Mouse (Mus musculus) midbrain, embryonic 10.5 days (tissue): ENCODE results near the gene Mcl1. TPM values are rescaled to one million over a fixed set of nuclear protein-coding genes. Genes with fewer than 3 reads are reported as not detected.
"Not testable (repeated sequence)": the region's sequence is repeated elsewhere in the genome, so short reads cannot be mapped to it uniquely, and the experiment has no call there.

Experiments
- DNase-seq: peaks from one replicate; pipeline ENCODE4 v3.0.0-alpha.2; 2017; ENCODE audit warnings: low spot score
- H3K27ac ChIP-seq: fragments of 300-500 bp; sonication (generic); replicated peaks from 2 replicates; pipeline ENCODE4 v1.5.1; 2016; ENCODE audit warnings: mild to moderate bottlenecking
- H3K27me3 ChIP-seq: fragments of 300-500 bp; sonication (generic); 2 replicates; pipeline ENCODE4 v1.6.1; 2016; ENCODE audit warnings: low read depth, mild to moderate bottlenecking; ENCODE audit not compliant: poor library complexity, severe bottlenecking
- H3K36me3 ChIP-seq: fragments of 300-500 bp; sonication (generic); 2 replicates; pipeline ENCODE4 v1.6.1; 2016; ENCODE audit warnings: mild to moderate bottlenecking, moderate library complexity
- H3K4me1 ChIP-seq: fragments of 300-500 bp; sonication (generic); 2 replicates; pipeline ENCODE4 v1.6.1; 2016
- H3K4me3 ChIP-seq: fragments of 300-500 bp; sonication (generic); 2 replicates; pipeline ENCODE4 v1.5.1; 2016; ENCODE audit warnings: mild to moderate bottlenecking, moderate library complexity
- H3K9me3 ChIP-seq: fragments of 300-500 bp; sonication (generic); replicated peaks from 2 replicates; pipeline ENCODE4 v1.6.1; 2016; ENCODE audit warnings: mild to moderate bottlenecking
- WGBS: fragments of 180-500 bp; shearing (Covaris S2); methylation state at CpG from one replicate; pipeline ENCODE4 v1.1.7; 2016; 5-methylcytosine and 5-hydroxymethylcytosine counted together
- polyA plus RNA-seq: library from polyadenylated mRNA; unstranded; fragments of >200 nt; fragmentation: Nextera tagmentation; extraction: Ambion mirVana; gene quantifications from 2 replicates; pipeline ENCODE4 v1.2.1, GENCODE M21; 2016

Gene Mcl1
- polyA plus RNA-seq, 1 experiment from 2014 or later, result 41.9 TPM

GRCm38 (mm10) chr3:95685701-95686100 is 27.1 kb downstream of the Mcl1 start:
- no peaks in the 10 kb centered on the region for H3K9me3 ChIP-seq
- peaks cover 27% of the 10 kb centered on the region for H3K27me3 ChIP-seq
- H3K4me3 ChIP-seq, result no peak overlapping the region
- no peaks in the 10 kb centered on the region for H3K36me3 ChIP-seq
- no peak overlapping the region for H3K27ac ChIP-seq
- WGBS, result 68% methylated on average over 2 of the region's 2 CpGs
- H3K4me1 ChIP-seq, result peaks cover 57% of the 10 kb centered on the region
- DNase-seq, result no peak

- H3K27ac ChIP-seq, result no peak overlapping the region
- WGBS, result 47% methylated on average over 10 of the region's 10 CpGs
- no peak for DNase-seq
- 0 out of 2 replicates have a peak, but pooled peaks cover 6% of the 10 kb centered on the region for H3K36me3 ChIP-seq
- H3K4me3 ChIP-seq, result peak overlapping the region; percentile 62
- no peaks in the 10 kb centered on the region for H3K9me3 ChIP-seq
- H3K4me1 ChIP-seq, result peaks cover 50% of the 10 kb centered on the region
- peaks cover 27% of the 10 kb centered on the region for H3K27me3 ChIP-seq
These were observed 28.0 kb downstream of the Mcl1 start for GRCm38 (mm10) chr3:95686492-95687167.

GRCm38 (mm10) chr3:95687168-95687523 is 28.6 kb downstream of the Mcl1 start:
- no peaks in the 10 kb centered on the region for H3K9me3 ChIP-seq
- peaks cover 50% of the 10 kb centered on the region for H3K4me1 ChIP-seq
- 12% methylated on average over 4 of the region's 4 CpGs for WGBS
- no peak for DNase-seq
- 0 out of 2 replicates have a peak, but pooled peaks cover 6% of the 10 kb centered on the region for H3K36me3 ChIP-seq
- peaks cover 27% of the 10 kb centered on the region for H3K27me3 ChIP-seq
- peak overlapping the region; percentile 62 for H3K4me3 ChIP-seq
- peak overlapping the region; percentile 74 for H3K27ac ChIP-seq

- Histone ChIP-seq H3K27me3 (peaks cover 27% of the 10 kb centered on the region), H3K4me1 (peaks cover 50% of the 10 kb centered on the region), H3K9me3 (no peaks in the 10 kb centered on the region), H3K27ac (peak within 1 kb of the TSS; percentile 74), H3K4me3 (peak within 1 kb of the TSS; percentile 62), H3K36me3 (0 out of 2 replicates have a peak, but pooled peaks cover 6% of the 10 kb centered on the region)
- 8% methylated on average over 48 of the region's 50 CpGs for WGBS
- peak; percentile 64 for DNase-seq
These were observed 29.2 kb downstream of the Mcl1 start, which contains the start of gene Adamtsl4 for GRCm38 (mm10) chr3:95687524-95688421. Adamtsl4 (minus strand) TSS chr3:95687917.

GRCm38 (mm10) chr3:95689171-95689915 is 30.8 kb downstream of the Mcl1 start:
- H3K9me3 ChIP-seq, result no peaks in the 10 kb centered on the region
- H3K4me1 ChIP-seq, result peaks cover 59% of the 10 kb centered on the region
- no peak overlapping the region for H3K4me3 ChIP-seq
- H3K27me3 ChIP-seq, result peaks cover 27% of the 10 kb centered on the region
- H3K36me3 ChIP-seq, result 0 out of 2 replicates have a peak, but pooled peaks cover 6% of the 10 kb centered on the region
- DNase-seq, result no peak
- H3K27ac ChIP-seq, result 0 out of 2 replicates have a peak overlapping the region, but pooled peaks have one; percentile 13
- WGBS, result 36% methylated on average over 11 of the region's 11 CpGs

- H3K9me3 ChIP-seq, result no peaks in the 10 kb centered on the region
- no peak for DNase-seq
- WGBS, result 51% methylated on average over 2 of the region's 2 CpGs
- H3K36me3 ChIP-seq, result 0 out of 2 replicates have a peak, but pooled peaks cover 6% of the 10 kb centered on the region
- 0 out of 2 replicates have a peak overlapping the region, but pooled peaks have one; percentile 13 for H3K27ac ChIP-seq
- peaks cover 56% of the 10 kb centered on the region for H3K4me1 ChIP-seq
- H3K4me3 ChIP-seq, result no peak overlapping the region
- H3K27me3 ChIP-seq, result peaks cover 27% of the 10 kb centered on the region
These were observed 31.4 kb downstream of the Mcl1 start for GRCm38 (mm10) chr3:95689940-95690339.

GRCm38 (mm10) chr3:95690552-95690951 is 32.0 kb downstream of the Mcl1 start:
- 90% methylated on average over 2 of the region's 2 CpGs for WGBS
- not testable (repeated sequence) for H3K9me3 ChIP-seq, H3K27ac ChIP-seq, DNase-seq, H3K4me3 ChIP-seq, H3K36me3 ChIP-seq
- peaks cover 58% of the 10 kb centered on the region for H3K4me1 ChIP-seq
- H3K27me3 ChIP-seq, result peaks cover 27% of the 10 kb centered on the region

- 82% methylated on average over 6 of the region's 6 CpGs for WGBS
- Histone ChIP-seq H3K4me1 (peaks cover 54% of the 10 kb centered on the region), H3K27ac (no peak overlapping the region), H3K4me3 (no peak overlapping the region), H3K27me3 (peaks cover 14% of the 10 kb centered on the region), H3K36me3 (0 out of 2 replicates have a peak, but pooled peaks cover 6% of the 10 kb centered on the region), H3K9me3 (no peaks in the 10 kb centered on the region)
- DNase-seq, result no peak
These were observed 34.1 kb downstream of the Mcl1 start for GRCm38 (mm10) chr3:95692677-95693076.

GRCm38 (mm10) chr3:95693821-95694807 is 35.5 kb downstream of the Mcl1 start:
- H3K27ac ChIP-seq, result no peak overlapping the region
- 67% methylated on average over 11 of the region's 11 CpGs for WGBS
- peaks cover 46% of the 10 kb centered on the region for H3K4me1 ChIP-seq

GRCm38 (mm10) chr3:95694808-95695703 is 36.5 kb downstream of the Mcl1 start:
- peak overlapping the region; percentile 40; the same call in 1 of the 2 replicates for H3K27ac ChIP-seq
- H3K4me1 ChIP-seq, result peaks cover 40% of the 10 kb centered on the region
- H3K36me3 ChIP-seq, result 0 out of 2 replicates have a peak, but pooled peaks cover 6% of the 10 kb centered on the region
- H3K4me3 ChIP-seq, result no peak overlapping the region
- H3K27me3 ChIP-seq, result no peaks in the 10 kb centered on the region
- no peaks in the 10 kb centered on the region for H3K9me3 ChIP-seq
- 88% methylated on average over 11 of the region's 11 CpGs for WGBS
- DNase-seq, result no peak

More at GRCm38 (mm10) chr3:95693821-95694807, 35.5 kb downstream of the Mcl1 start:
- Histone ChIP-seq H3K36me3 (0 out of 2 replicates have a peak, but pooled peaks cover 6% of the 10 kb centered on the region), H3K4me3 (no peak overlapping the region), H3K9me3 (no peaks in the 10 kb centered on the region), H3K27me3 (peaks cover 1% of the 10 kb centered on the region; the same call in 1 of the 2 replicates)
- DNase-seq, result no peak
